Mouse (Mus musculus) monocyte, adult 2 months (primary cell): ENCODE data around the gene Nme6.
"Not testable (repeated sequence)": the region's sequence is repeated elsewhere in the genome, so short reads cannot be mapped to it uniquely, and the experiment has no call there.

ENCODE experiments used
- DNase-seq, 2 experiments: peaks; one replicate each; pipeline ENCODE4 v3.0.0; 2022; ENCODE audit warnings: low spot score in 2 of 2, low read depth in 1 of 2

Nme6 gene

GRCm38 (mm10) chr9:109832391-109833087 is at the start of gene Nme6:
Gene Nme6, plus strand, starts transcription at chr9:109832749.
- DNase-seq = peak; percentile 35 to 60

GRCm38 (mm10) chr9:109790570-109790969 is 42.0 kb upstream of the Nme6 start, which contains the start of gene Fbxw27:
Gene Fbxw27, minus strand, starts transcription at chr9:109790670.
- DNase-seq = not testable (repeated sequence)

- no peak for DNase-seq
These were observed 37.3 kb upstream of the Nme6 start for GRCm38 (mm10) chr9:109795221-109795620.

GRCm38 (mm10) chr9:109795811-109796210 is 36.7 kb upstream of the Nme6 start:
- DNase-seq = no peak

- no peak for DNase-seq
These were observed 34.5 kb upstream of the Nme6 start for GRCm38 (mm10) chr9:109798051-109798450.

- DNase-seq = not testable (repeated sequence)
These were observed 27.0 kb upstream of the Nme6 start for GRCm38 (mm10) chr9:109805596-109805995.

GRCm38 (mm10) chr9:109806260-109806659 is 26.3 kb upstream of the Nme6 start:
- DNase-seq = no peak

GRCm38 (mm10) chr9:109806695-109807293 is 25.8 kb upstream of the Nme6 start:
- no peak for DNase-seq

GRCm38 (mm10) chr9:109807898-109808297 is 24.7 kb upstream of the Nme6 start:
- DNase-seq = no peak

- no peak for DNase-seq
These were observed 20.6 kb upstream of the Nme6 start, which contains the start of gene Spink8 for GRCm38 (mm10) chr9:109811980-109812379. Gene Spink8, plus strand, starts transcription at chr9:109812280.

- no peak for DNase-seq
These were observed 19.1 kb upstream of the Nme6 start for GRCm38 (mm10) chr9:109813424-109813823.

- DNase-seq = no peak
These were observed 16.2 kb upstream of the Nme6 start for GRCm38 (mm10) chr9:109816341-109816740.

- DNase-seq = no peak
These were observed 6.8 kb upstream of the Nme6 start for GRCm38 (mm10) chr9:109825739-109826138.

GRCm38 (mm10) chr9:109826181-109826580 is 6.4 kb upstream of the Nme6 start:
- DNase-seq = no peak

GRCm38 (mm10) chr9:109833088-109833412 is 501 bp downstream of the Nme6 start:
- no peak for DNase-seq

- DNase-seq = peak in 1 of 2 experiments; percentile 2
These were observed 16.8 kb downstream of the Nme6 start, which contains the start of gene Camp for GRCm38 (mm10) chr9:109849312-109849758. Gene Camp, minus strand, starts transcription at chr9:109849617.

GRCm38 (mm10) chr9:109850099-109850498 is 17.6 kb downstream of the Nme6 start:
- no peak for DNase-seq

GRCm38 (mm10) chr9:109854341-109854740 is 21.8 kb downstream of the Nme6 start:
- no peak for DNase-seq

GRCm38 (mm10) chr9:109855947-109856346 is 23.4 kb downstream of the Nme6 start:
- DNase-seq = no peak

GRCm38 (mm10) chr9:109862397-109863044 is 30.0 kb downstream of the Nme6 start:
- peak; percentile 9 to 56 for DNase-seq

GRCm38 (mm10) chr9:109863085-109863484 is 30.5 kb downstream of the Nme6 start:
- DNase-seq = no peak

- DNase-seq = no peak
These were observed 33.7 kb downstream of the Nme6 start for GRCm38 (mm10) chr9:109866218-109866617.
